Mouse (Mus musculus): ENCODE results near the gene Net1.
"Not testable (repeated sequence)": the region's sequence is repeated elsewhere in the genome, so short reads cannot be mapped to it uniquely, and the experiment has no call there.

Gene Net1

DNA sequence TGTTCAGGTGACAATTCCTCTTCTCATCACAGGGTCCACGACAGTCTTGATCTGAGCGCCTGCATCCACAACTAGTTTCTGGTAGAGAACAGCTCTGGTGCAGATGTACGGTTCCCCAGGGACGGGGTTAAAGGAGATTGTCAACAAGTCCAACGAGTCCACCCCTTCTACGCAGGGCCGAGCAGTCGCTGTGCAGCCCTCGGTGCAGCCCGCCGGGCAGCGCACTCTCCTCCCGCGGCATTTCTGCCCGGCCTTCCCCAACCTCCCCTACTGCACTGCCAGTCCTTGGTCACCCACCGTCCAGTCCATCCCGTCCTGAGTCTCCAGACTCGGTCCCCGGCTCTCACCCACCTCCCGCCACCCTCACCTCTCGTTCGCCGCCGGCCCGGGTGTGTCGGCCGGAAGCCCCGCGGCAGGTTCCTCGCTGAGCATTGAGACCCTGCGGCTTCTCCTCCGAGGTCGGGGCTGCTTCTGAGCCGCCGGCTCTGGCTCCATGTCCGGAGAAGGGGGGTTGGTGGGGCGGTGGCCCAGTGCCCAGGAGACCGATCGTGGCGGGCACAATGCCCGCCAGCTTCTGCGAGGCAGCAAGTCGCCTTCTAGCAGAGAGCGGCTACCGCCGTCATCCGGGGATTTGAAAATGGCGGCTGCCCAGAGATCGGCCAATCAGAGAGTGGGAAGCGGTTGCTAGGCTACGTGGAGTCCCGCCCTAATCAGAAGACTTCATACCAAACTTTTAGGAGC is at the start of gene Net1, which contains the start of gene Tubal3:
TSS of gene Net1 (minus strand) at position 650 of the 741 bp plus-strand sequence.
TSS of gene Tubal3 (plus strand) at position 704 of the 741 bp plus-strand sequence.
- DNase-seq (ENCODE audit: low read depth, low spot score), result peak; percentile 58

DNA sequence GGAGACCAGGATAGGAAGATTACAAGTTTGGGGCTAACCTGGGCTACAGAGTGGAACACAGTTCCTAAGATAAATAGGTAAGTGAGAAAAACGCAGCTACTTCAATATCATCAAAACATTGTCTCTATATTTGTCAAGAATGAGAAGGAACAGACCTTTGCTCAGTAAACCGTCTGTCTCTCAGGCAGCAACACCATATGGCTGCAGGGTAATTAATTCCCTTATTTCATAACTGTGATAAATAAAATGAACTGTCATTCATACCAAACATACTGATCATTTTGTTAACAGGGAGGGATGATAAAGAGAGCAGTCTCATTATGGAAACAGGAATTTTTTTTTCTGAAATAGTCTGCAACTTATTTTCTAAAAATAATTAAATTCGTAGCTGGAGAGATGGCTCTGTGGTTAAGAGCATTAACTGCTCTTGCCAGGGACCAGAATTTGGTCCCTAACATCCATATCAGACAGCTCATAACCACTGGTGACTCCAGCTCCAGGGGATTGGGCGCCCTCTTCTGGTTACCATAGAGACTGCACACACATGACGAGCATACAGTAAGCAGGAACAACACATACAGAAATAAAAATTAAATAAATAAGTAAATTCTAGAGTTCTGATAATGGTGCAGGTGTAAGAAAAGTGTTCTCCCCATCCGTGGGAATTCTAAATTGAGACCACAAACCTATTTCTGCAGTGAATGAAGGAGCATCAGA is 33.3 kb upstream of the Net1 start:
- DNase-seq (ENCODE audit: low read depth, low spot score), result no peak

DNA sequence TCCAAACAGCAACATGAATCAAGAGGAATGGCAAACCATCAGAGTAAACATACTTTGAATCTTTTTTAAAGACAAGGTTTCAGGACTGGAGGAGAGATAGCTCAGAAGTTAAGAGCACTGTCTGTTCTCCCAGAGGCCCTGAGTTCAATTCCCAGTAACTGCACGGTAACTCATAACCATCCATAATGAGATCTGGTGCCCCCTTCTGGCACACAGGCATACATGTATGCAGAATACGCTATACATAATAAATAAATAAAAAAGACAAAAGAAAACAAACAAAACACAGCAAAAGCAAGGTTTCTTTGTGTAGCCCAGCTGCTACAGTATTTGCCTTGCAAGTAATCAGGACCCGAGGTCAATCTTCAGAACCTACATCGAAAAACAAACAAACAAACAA is 31.5 kb upstream of the Net1 start:
- no peak for DNase-seq (ENCODE audit: low read depth, low spot score)

DNA sequence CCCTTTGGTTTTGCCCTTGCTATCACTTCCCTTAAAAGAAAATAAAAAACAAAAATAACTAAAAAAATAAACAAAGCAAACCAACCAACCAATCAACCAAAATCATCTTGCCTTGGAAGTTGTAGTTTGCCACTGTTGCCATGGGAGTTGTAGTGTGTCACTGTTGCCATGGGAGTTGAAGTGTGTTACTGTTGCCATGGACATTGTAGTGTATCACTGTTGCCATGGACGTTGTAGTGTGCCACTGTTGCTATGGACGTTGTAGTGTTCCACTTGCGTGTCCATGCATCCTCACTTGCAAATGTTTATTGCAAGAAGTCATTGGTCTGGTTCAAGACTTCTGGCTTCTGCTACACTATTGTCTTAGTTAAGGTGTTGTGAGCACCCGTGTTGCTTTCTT is 29.2 kb upstream of the Net1 start:
- DNase-seq (ENCODE audit: low read depth, low spot score), result no peak

DNA sequence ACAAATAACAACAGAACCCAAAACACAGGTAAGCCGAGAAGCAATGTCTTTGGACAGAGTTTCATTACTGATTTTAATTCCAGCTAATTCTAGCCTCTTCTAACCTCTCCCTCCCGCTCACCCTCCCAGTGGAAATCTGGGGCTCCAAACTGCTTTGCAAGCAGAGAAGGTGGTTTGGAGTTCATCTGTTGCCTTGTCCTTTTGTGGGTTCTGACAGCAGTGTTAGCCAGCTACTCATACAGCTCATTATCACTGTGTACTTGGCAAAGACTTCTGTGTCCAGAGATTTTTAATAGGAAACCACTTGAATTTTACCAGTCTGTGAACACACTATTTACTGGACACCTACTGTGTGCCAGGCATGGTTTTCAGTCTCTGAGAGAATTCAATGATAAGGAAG is 27.2 kb upstream of the Net1 start, which contains the start of gene Ucn3:
TSS of gene Ucn3 (minus strand) at position 101 of the 400 bp plus-strand sequence.
- DNase-seq (ENCODE audit: low read depth, low spot score), result no peak

DNA sequence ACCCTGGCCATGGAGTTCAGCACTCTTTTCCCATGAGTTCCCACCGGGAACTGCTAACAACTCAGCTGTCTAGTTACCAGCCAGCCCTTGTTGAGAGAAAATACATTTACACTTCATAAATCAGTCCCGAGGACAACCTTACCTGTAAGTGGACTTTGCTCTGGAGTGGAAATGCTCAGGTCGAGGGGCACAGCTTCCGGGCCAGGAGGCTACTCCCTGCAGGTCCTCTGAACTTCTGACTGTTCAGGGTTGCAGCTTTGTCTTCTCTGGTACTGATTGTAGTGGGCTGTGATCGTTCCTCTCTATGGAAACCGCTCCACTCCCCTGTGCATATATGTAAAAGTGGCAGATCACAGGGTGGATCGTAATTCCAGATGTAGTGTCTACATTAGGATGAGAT is 26.7 kb upstream of the Net1 start:
- no peak for DNase-seq (ENCODE audit: low read depth, low spot score)

DNA sequence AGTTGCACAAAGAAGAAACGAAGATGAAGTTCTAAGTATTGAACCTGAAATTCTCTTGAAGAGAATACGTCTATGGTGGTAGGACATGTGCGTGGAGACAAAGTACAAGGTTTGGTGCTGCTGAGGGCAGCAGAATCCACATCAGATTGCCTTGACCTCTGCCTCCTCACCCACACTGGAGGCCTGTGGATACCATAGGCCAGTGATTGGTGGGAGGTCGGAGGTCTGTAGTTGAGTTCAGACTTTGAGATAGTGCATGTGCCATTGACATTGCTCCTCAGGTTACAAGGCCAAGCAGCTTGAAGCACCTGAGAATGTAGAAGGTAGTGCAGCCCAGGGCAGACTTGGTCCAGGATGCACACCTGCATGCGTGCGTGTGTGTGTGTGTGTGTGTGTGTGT is 8.0 kb upstream of the Net1 start:
- DNase-seq (ENCODE audit: low read depth, low spot score), result no peak

DNA sequence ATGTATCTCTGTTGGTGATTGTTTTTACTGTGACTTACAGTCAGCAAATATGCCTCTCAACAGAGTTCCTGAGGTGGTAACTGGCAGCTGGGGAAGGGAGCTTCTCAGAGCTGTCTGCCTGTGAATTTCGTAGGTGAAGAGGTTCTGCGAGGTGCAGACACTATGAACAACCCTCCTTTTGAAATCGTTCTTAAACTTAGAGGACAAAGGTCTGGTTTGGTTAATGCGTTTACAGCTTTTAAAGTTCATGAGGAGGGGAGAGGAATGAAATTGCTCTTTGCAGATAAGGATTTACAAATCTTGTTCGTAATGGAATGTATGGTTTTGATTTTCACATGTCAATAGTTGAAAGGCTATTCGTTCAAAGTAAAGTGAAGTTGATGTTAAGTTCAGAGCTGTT is 7.6 kb upstream of the Net1 start:
- DNase-seq (ENCODE audit: low read depth, low spot score), result no peak

DNA sequence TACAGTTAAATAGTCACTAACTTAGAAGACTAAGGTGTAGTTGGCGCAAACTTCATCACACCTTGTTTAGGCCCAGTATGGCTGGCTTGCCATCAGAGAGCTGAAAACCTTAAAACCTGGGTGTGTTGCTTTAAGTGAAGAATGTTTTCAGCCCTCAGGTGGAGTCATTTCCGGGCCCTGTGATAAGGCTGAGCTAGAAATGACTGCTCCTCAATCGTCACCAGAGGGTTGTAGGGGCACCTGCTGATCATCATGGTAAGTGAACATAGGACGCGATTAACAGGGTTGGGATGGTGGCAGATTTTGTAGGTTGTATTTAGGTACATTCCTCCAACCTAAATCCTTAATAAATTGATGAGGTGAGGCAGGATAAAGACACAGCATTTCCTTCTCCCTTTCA is 6.5 kb upstream of the Net1 start:
- DNase-seq (ENCODE audit: low read depth, low spot score), result no peak

DNA sequence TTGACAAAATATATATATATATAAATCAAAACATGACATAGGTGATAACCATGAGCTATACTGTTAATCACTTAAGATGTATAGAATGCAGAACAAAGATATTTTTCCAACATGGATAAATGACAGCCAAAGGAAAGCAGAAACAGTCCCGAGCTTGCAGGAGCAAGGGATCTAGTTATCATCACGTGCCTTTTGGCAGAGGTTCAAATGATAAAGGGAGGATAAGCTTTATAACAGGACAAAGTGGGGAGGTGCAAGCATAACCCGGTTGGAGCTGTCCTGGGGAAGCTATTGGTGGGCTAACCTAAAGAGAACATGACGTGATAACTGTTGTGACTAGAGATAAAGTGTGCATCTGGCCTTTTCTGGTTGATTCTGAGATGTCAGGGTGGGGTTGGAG is 4.5 kb downstream of the Net1 start:
- DNase-seq (ENCODE audit: low read depth, low spot score), result no peak

DNA sequence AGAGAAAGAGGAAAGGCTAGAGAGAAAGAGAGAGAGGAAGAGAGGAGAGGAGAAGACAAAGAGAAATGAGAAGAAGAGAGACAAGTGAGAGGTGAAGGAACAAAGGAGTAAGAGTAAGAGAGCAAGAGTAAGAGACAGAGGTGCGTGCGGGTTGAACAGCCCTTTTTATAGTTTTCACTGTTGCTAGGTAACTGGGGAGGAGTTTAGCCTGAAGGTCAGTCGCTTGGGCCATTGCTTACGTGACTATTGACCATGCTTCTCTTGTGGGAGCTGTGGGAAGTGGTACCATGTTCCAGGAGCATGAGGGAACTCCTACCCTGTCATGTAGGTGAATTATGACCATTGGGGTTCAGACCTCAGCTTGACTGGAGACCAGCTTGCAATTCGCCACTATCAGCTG is 7.7 kb downstream of the Net1 start:
- DNase-seq (ENCODE audit: low read depth, low spot score), result no peak

DNA sequence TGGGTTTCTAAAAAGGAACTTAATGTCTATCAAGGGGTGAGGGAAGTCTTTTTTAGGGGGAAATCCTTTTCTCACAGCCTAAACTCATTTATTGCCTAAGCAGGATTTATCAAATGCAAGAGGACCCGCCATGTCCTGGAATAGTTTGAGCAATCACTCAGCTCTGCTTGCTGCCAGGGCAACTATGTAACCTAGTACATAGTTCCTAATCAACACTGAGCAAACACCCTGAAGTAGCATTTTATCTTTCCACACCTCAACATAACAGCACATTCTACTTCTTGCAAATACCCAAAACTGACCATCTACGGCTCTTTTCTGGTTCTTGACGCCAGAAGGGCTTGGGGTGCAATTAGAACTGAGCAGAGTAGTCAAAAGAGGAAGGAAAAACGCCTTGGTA is 9.8 kb downstream of the Net1 start:
- DNase-seq (ENCODE audit: low read depth, low spot score), result no peak

DNA sequence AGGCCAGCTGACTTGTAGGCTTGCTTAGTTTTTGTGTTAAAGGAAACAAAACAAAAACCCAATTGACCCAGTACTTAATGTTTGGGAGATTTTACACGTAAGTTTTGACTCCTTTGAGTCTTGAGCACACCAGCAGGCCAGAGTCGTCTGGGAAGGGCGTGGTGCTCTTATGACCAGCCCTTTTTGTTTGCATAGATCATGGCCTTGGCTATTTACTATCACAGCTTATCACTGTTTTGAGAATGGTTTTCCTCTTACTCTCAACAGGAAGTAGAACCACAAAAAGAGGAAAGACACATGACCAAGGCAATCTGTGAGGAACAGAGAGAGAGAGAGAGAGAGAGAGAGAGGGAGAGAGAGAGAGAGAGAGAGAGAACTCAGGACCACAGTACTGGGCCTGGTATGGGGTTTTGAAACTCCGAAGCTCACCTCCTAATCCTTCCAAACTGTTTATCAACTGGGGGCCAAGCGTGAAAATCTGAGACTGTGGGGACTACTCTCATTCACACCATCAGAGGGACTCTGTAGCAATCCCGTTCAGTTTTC is 10.8 kb downstream of the Net1 start:
- no peak for DNase-seq (ENCODE audit: low read depth, low spot score)

DNA sequence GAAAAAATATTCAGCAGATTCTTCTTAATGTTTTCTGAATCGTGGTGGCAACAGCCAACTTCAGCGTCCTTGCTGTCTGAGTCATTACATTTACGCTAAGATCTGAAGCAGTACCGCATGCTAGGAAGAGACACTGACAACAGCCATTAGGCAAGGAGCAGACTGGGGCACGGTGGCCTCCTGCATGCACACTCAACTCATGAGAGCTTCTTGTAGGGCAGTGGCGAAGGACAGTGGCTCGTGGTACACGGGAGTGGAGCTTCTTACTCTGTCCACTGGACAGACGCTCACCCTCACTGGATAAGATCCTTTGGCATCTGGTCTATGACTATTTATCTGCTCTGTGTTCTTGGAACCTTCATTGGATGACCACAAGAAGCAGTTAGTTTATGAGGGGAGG is 18.7 kb downstream of the Net1 start:
- DNase-seq (ENCODE audit: low read depth, low spot score), result no peak

DNA sequence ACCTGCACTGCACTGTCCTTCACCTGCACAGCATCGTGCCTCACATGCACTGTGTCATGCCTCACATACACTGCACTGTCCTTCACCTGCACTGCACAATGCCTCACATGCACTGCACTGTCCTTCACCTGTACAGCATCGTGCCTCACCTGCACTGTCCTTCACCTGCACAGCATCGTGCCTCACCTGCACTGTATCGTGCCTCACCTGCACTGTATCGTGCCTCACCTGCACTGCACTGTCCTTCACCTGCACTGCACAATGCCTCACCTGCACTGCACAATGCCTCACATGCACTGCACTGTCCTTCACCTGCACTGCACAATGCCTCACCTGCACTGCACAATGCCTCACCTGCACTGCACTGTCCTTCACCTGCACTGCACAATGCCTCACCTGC is 19.8 kb downstream of the Net1 start:
- DNase-seq (ENCODE audit: low read depth, low spot score), result not testable (repeated sequence)

DNA sequence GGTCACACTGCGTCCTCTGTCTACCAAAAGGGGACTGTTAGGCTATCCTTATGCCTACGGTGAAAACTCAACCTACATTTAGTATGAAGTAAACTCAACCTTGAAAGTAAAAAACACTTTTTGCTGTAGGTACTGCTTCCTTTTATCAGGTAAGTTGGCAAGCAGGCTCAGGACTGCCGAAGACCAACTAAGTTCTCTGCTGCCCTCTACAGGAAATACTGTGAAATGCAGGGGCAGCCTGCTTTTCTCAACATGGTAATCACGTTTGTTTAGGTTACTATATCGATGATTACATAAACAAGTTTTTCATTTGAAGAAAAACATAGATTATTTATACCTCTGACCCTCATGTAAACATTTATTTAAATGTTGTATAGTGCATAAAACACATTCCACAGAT is 21.1 kb downstream of the Net1 start:
- no peak for DNase-seq (ENCODE audit: low read depth, low spot score)

DNA sequence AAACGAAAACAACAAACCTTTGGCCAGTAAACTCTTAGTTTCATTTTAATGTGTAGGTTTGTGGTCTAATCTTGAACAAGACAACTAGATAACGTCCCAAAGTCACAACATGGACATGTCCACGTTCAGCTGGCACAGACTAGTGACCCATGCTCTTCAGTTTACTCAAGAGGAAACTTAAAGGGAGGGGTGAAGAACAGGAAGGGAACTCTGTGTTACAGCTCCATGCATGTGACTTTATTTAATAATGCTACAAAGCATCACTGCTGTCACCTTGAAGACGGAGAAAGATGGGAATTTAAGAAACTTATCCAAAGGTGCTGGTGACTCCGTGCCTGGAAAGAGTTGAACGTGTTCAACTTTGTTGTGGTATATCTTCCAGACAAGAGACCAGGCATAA is 22.0 kb downstream of the Net1 start:
- DNase-seq (ENCODE audit: low read depth, low spot score), result no peak

DNA sequence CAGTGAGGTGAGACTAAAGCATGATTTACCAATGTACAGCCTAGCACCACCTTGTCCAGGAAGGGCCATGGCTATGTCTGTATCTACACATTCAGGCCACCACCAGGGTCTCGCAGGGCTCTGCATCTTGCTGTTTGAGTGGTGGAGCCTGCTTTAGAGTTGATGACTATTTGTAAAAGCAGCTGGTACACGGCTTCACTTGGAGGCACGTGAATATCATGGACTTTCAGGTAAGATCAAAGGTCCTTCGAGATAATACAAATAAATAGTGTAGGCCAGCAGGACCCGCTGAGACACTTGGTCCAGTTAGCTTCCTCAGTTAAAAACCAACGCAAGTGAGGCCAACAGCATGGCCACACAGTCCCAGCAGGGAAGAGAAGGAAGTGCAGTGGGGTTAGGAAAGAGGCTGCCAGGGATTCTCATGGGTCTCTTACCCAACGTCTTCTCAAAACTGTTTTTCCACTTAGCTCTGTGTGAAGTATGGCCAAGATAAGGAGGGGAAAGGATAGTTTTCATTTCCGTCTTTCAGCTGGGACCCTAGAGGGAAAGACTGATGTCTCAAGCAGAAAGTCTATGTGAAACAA is 22.5 kb downstream of the Net1 start:
- DNase-seq (ENCODE audit: low read depth, low spot score), result no peak

DNA sequence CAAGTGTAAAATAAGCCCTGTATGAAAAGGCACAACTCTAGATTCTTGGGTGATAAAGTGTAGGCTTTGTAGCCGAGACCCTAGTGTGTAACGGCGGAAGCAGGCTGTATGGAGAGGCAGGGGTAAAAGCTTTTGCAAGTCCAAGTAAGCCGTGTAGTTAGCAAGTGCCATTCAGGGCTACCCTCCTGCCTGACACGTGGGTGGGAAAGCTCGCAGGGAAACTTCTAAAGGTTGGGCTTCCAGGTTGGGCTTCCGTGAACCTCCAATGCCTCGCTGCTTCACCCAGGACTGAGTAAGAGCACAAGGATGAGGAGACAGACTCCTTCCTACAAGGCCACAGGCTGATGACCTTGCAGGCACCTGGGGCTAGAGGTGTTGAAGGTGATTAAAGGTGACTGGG is 23.5 kb downstream of the Net1 start:
- DNase-seq (ENCODE audit: low read depth, low spot score), result no peak

DNA sequence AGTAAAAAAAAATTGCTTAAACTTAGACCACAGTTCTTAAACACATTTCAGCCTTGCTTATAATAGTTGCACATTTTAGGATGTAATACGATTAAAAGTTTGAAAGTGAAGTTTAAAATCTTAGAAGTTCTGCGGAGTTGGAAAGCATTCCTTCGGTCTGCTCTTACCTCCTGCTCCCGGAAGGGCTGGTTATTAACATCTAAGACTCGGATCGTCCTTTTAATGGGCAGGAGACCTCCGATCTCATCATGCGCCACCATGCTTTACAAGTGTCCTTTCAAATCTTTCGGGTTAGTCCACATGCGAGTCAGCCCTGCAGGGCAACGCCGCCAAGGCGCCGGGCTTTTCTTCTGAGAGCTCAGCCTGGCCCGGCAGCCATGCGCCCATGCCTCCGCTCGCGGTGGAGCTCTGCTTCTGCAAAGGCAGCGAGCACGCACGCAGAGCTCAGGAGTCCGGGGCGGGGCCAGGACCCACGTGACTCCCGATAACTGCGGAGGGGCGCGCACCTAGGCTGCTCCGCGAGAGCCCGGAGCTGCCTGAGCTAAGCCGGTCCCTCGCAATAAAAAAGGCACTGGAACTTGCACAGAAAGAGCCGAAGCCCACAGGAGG is 24.8 kb downstream of the Net1 start:
- DNase-seq (ENCODE audit: low read depth, low spot score), result peak; percentile 78

DNA sequence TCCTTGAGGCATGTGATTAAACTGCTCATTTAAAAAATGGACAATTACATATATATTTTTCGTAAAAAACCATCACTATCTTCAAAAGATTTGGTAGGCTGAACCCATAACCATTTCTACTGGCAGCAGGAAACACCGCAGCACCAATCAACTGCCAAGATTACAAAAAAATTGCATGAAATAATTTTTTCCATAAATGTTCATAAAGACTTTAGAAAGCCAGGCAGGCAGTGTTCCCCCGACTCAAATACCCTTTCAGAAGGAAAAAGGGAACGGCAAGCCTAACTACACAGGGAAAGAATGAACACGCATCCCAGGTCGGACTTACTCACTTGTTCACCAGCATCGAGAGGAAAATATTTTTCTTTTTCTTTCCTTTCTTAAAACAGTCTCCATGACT is 25.4 kb downstream of the Net1 start:
- no peak for DNase-seq (ENCODE audit: low read depth, low spot score)

DNA sequence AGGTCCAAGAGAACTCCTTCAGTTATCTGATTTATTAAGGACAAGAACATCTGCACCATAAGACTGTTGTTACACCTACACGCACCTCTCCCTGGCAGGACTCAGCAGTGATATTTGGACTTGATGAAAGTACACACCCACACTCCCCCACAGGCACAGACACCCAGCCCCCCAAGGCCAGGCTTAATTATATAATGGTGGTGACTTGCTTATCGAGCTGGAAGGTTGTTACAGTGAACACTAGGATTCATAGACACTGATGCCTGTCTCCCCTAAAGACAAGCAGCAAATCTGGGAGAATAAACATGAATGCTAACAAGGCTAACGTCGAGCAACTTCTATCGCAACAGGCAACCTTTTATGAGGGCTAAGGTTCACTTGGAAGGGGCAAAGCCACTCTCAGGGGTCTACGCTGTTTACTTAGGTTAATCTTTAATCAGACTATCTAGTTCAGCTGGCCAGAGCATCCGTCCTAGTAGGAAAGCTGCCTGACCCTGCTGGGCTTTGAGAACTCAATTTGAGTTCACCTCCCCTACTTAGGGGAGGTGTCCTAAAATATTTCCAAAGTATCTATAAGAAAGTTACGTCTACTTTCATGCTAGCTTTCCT is 26.4 kb downstream of the Net1 start:
- DNase-seq (ENCODE audit: low read depth, low spot score), result no peak
